Mouse (Mus musculus) brain, embryonic 14.5 days (tissue): ENCODE results near the gene Tsacc. TPM values are rescaled to one million over a fixed set of nuclear protein-coding genes. Genes with fewer than 3 reads are reported as not detected.
A peak's percentile ranks its signal among the peaks of the same experiment; 100 is the strongest.
"Not testable (repeated sequence)": the region's sequence is repeated elsewhere in the genome, so short reads cannot be mapped to it uniquely, and the experiment has no call there.

Source experiments
- DNase-seq: peaks from one replicate; pipeline ENCODE4 v3.0.0-alpha.2; 2011; ENCODE audit warnings: low read depth
- CTCF ChIP-seq: fragments of 200-500 bp; IDR thresholded peaks from 2 replicates; pipeline ENCODE4 v1.5.1; 2012; ENCODE audit warnings: inconsistent platforms, mild to moderate bottlenecking, moderate library complexity, borderline replicate concordance; ENCODE audit not compliant: insufficient read depth, insufficient read length; ENCODE audit errors: extremely low read depth
- POLR2A ChIP-seq: fragments of 200-500 bp; IDR thresholded peaks from 2 replicates; pipeline ENCODE4 v1.6.1; 2012; ENCODE audit warnings: mild to moderate bottlenecking, inconsistent platforms, borderline replicate concordance; ENCODE audit not compliant: poor library complexity, insufficient read depth, insufficient read length, severe bottlenecking; ENCODE audit errors: extremely low read depth
- polyA plus RNA-seq: library from polyadenylated mRNA; depleted of rRNA; stranded (reverse); fragments of >200 nt; gene quantifications from 2 replicates; pipeline ENCODE4 v1.2.3, GENCODE M21; 2012

Tsacc gene
- polyA plus RNA-seq, 1 experiment = 3.0 TPM

GRCm38 (mm10) chr3:88276121-88276520, 20.7 kb downstream of the Tsacc start:
- TF ChIP-seq CTCF = no peak
- no peak for TF ChIP-seq POLR2A
- no peak for DNase-seq

DNA sequence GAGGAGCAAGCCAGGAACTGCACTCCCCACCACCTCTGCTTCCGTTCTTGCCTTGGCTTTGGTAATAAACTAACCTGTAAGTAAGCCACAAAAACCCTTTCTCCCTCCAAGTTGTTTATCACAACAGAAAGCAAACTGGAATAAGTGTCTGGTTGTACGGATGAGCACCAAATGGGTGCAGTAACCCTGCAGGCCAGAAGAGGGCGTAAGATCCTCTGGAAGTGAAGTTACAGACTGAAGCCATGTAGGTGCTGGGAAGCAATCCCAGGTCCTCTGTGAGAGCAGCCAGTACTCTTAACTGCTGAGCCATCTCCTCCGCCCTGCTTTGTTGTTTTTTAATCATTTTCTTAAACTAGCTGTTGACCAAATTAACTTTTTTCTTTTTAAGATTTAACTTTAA, 22.8 kb downstream of the Tsacc start:
- TF ChIP-seq CTCF (peak; percentile 43; the same call in 1 of the 2 replicates), POLR2A (no peak)
- DNase-seq = no peak

- no peak for TF ChIP-seq CTCF
- DNase-seq = no peak
These were observed 24.9 kb downstream of the Tsacc start for GRCm38 (mm10) chr3:88271859-88272258.

- not testable (repeated sequence) for DNase-seq
These were observed 25.5 kb downstream of the Tsacc start for GRCm38 (mm10) chr3:88271298-88271697.

DNA sequence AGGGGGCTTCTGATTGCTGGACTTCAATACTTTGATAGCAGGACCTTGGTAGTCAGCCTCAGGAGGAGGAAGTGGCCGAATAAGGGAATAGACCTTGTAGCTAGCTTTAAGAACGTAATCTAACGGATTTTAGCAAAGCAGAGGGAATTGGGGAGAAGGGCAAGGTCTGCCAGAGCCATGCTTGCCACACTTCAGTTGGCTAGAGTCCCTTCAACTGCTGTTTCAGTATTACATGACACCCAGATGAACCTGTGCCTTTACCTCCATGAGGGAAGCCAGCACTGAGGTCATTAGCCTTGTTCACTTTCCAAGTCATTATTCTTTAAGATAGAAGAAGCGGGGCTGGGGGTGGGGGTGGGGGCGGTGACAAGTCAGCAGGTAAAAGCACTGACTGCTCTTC, 27.8 kb downstream of the Tsacc start:
- no peak for TF ChIP-seq POLR2A
- no peak for TF ChIP-seq CTCF
- DNase-seq = no peak

DNA sequence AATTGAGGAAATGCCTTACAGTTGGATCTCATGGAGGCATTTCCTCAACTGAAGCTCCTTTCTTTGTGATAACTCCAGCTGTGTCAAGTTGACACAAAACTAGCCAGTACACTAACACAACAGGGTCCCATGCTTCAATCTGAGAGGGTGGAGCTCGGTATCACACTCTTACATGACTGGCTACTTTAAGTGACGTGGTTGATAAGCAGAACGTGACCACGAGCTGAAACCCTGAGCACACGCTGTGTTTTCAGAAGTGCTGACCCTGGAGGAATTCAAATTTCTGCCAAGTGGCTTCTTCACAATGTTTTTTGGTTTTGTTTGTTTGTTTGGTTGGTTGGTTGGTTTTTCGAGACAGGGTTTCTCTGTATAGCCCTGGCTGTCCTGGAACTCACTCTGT, 28.8 kb downstream of the Tsacc start:
- not testable (repeated sequence) for DNase-seq

- no peak for DNase-seq
- TF ChIP-seq POLR2A (no peak), CTCF (no peak)
These were observed 34.5 kb downstream of the Tsacc start for GRCm38 (mm10) chr3:88262346-88262745.

DNA sequence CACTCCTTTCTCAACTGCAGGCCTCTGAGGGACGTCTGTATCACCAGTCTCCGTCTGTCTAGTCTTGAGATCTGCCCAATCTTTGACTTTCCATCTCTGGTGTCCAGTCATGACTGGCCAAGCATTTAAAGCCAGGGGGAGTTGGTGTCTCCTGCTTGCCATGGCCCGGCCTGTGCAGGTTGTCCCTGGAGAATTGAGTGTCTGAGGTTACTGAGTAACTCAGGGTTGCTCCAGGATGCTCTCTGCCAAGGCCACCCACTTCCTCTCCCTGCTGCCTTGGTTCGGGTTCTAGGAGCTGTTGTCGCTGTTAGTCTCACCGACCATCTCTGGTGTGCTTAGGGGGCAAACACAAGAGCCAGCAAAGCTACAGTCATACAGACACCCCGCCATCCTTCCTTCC, 40.4 kb downstream of the Tsacc start:
- TF ChIP-seq CTCF = no peak
- TF ChIP-seq POLR2A = no peak
- DNase-seq = no peak

- peak; percentile 67 for DNase-seq
- no peak for TF ChIP-seq CTCF
- no peak for TF ChIP-seq POLR2A
These were observed 40.8 kb downstream of the Tsacc start for GRCm38 (mm10) chr3:88255950-88256349.

GRCm38 (mm10) chr3:88254268-88254926, 42.4 kb downstream of the Tsacc start, which contains the start of gene Rhbg:
TSS of gene Rhbg (minus strand) at chr3:88254709.
- TF ChIP-seq POLR2A (no peak), CTCF (no peak)
- peak; percentile 12 for DNase-seq

GRCm38 (mm10) chr3:88252739-88253138, 44.1 kb downstream of the Tsacc start:
- DNase-seq = no peak
- TF ChIP-seq POLR2A (no peak), CTCF (no peak)

DNA sequence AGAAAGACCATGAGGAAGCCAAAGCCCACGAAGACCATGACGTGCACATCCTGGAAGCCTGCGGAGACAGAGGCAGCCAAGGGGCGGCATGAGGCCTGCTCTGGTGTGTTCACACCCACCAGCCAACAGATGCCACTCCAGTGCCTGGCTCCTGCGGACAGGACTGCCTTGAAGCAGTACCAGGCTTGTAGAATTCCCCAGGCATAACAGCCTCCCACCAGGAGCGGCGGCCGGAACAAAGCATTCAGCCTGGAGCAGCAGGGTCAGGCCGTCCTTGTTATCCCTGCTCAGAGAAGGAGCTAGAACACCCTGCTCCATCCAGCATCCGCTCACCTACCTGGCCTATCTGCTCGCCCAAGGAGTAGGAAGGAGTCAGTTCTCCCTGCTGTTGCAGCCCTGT, 48.4 kb downstream of the Tsacc start:
- TF ChIP-seq POLR2A = no peak
- no peak for TF ChIP-seq CTCF
- DNase-seq = no peak

DNA sequence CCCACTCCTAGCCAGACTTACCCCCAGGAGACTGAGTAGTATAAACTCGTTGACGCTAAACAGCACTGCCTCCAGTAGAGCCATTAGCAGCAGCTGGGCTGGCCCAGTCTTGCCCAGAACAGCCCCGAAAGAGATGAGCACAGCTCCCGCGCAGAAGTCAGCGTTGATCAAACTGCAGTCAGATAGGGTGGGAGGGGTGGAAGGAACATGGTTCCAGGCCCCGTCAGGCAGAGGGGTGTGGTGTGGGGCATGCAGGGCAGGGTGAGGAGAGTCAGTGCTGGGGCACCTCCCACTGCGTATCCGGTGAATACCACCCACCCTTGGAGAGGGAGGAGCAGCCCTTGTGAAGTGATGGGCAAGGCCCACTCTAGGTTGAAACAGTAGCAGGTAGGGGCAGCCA, 49.1 kb downstream of the Tsacc start:
- TF ChIP-seq CTCF (no peak), POLR2A (no peak)
- DNase-seq = no peak
